Mouse (Mus musculus): ENCODE results near the gene Qrsl1.

GRCm38 (mm10) chr10:43900883-43901570 is 518 bp downstream of the Qrsl1 start:
- TF ChIP-seq CTCF (IDR thresholded peaks at IDR 0.05) (no peak), EP300 (IDR thresholded peaks at IDR 0.05) (no peak)

All from lung, postnatal 0 days (tissue).